Mouse (Mus musculus) adrenal gland, postnatal 4 days (tissue): ENCODE data around the gene Rufy1. TPM values are rescaled to one million over a fixed set of nuclear protein-coding genes. Genes with fewer than 3 reads are reported as not detected.

Experiments used
- DNase-seq, 2 experiments: peaks; one replicate each; pipeline ENCODE4 v3.0.0; 2021 to 2022; ENCODE audit warnings: low spot score in 2 of 2, mixed read lengths in 2 of 2
- microRNA-seq: library from miRNA; unstranded; fragments of <30 nt; microRNA quantifications from one replicate; pipeline ENCODE4 v1.2.0, GENCODE M21; 2021
- total RNA-seq, 2 experiments: library from RNA; stranded (reverse); gene quantifications; 2 replicates each; pipeline ENCODE4 v1.2.3; 2021

Rufy1 gene
- total RNA-seq, 2 experiments from 2014 or later = 32.8 to 34.2 TPM

DNA sequence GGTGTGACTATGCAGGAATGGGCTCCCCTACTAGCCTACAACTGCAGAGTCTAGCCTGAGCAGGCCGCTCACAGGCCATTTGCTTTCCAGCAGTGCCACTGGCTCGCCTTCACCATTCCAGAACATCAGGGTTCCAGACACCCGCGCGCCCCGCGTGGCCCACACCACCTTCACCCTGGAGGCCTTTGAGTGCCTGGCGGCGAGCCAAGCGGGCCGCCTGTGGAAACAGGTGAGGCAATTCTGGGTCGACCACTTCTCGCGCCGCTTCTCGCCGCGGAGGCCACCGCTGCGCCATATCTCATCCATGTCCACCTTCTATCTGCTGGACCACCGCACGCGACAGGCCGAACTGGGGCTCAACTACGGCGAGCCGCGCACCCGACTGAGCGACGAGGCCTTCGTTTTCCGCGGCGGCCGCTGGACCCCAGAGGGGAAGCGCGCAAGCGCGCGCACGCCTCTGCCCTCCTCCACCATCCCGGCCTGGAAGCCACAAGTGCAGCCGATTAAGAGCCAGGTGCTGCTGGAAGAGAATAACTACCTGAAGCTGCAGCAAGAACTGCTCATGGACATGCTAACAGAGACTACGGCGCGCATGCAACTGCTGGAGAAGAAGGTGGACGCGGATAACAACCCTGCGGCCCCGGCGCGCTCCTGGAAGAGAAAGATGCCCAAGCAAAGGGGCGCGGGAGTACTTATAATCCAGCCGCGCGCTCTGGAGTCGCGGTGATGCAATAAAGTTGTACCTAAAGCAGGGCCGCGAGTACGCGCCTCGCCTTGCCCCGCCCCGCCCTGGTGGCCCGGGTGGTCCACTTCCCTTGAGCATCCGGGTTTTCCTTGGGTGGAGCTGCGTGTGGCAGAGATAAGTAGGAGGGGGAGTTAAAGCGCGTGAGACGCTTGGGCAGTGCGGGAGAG lies 71.7 kb downstream of the Rufy1 start:
- no peak for DNase-seq

DNA sequence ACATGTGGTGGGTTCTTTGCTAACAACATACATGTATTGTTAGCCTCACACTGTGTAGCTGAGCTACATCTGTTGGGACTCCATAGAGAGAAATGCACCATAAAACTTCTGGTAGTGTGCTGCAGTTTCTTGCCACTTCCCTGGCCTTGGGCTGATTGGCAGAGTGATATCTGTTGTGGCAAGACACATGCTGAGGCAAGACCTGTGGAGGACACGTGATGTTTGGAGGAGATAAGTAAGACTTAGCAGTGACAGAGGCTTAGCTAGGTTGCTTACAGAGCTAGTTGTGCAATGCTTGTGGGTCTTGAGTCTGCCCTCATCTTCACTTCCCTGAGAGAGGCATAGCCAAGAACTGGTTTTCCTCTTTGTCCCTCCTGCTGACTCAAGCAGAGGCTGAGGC lies 75.5 kb downstream of the Rufy1 start:
- DNase-seq = no peak

GRCm38 (mm10) chr11:50354851-50355250 lies 76.1 kb downstream of the Rufy1 start:
- no peak for DNase-seq

- no peak for DNase-seq
Measured at GRCm38 (mm10) chr11:50354162-50354561, 76.8 kb downstream of the Rufy1 start, which contains the start of gene Cby3. Cby3 (plus strand) TSS chr11:50354462.

GRCm38 (mm10) chr11:50352177-50352576 lies 78.7 kb downstream of the Rufy1 start:
- DNase-seq = no peak

GRCm38 (mm10) chr11:50346256-50347032 lies 84.5 kb downstream of the Rufy1 start:
- DNase-seq = no peak

GRCm38 (mm10) chr11:50345486-50345885 lies 85.4 kb downstream of the Rufy1 start:
- DNase-seq = no peak

Small RNA genes lying within 50 kb of the gene (microRNA-seq; reads per million reads assigned to microRNA genes)
- not detected for gene Mir804

Other genes starting within 250 kb of the Rufy1 start
- 100 to 1,000 TPM; 502 to 551 TPM for gene Sqstm1, start 220.3 kb downstream of the Rufy1 start, total RNA-seq
- gene Mgat4b, start 220.2 kb downstream of the Rufy1 start, total RNA-seq = 100 to 1,000 TPM; 159 to 178 TPM
- gene Ltc4s, start 192.5 kb downstream of the Rufy1 start, total RNA-seq = 1 to 10 TPM; 4.4 to 6.0 TPM
- gene Maml1, start 138.8 kb downstream of the Rufy1 start, total RNA-seq = 10 to 100 TPM; 34.4 to 36.7 TPM
- 100 to 1,000 TPM; 444 to 454 TPM for gene Canx, start 105.5 kb downstream of the Rufy1 start, total RNA-seq
- not detected for gene Cby3, start 76.7 kb downstream of the Rufy1 start, total RNA-seq
- 100 to 1,000 TPM; 380 to 474 TPM for gene Hnrnph1, start 54.1 kb downstream of the Rufy1 start, total RNA-seq
- gene Adamts2, start 171.0 kb upstream of the Rufy1 start, total RNA-seq = 10 to 100 TPM; 17.4 to 17.8 TPM